Mouse (Mus musculus): ENCODE measurements around the gene B3galt4.

Gene B3galt4

DNA sequence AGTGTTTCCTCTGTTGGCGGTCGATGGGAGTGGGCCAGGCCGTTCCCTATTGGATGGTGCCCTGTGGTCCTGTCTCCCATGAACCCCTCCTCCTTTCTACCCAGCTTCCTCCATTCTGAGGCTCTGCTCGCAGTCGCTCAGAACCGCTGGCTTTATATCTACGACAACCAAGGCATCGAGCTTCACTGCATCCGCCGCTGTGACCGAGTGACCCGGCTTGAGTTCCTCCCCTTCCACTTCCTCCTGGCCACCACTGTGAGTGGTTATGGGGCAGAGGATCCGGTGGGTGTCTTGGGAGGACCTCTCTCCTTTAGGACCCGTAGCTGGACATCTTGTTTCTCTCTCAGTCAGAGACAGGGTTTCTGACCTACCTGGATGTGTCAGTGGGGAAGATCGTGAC lies 7.8 kb downstream of the B3galt4 start:
- DNase-seq (ENCODE audit: low read depth, low spot score) = no peak

DNA sequence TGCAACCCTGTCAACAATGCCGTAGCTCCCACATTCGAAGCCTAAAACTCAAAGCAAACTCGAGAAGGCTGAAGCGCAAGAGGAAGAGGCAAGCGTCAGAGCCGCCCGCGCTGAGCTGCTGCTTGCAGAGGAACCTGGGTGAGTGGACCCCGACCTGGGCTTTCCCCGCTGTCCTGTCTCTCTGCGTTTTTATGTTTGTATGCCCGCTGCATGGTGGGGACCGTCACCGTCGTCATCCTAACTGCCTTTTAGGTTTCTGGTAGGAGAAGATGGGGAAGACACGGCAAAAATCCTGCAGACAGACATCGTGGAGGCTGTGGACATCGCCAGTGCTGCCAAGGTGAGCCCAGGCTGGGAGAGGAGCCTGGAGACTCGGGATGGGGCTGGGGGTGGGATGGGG lies 9.9 kb downstream of the B3galt4 start:
- no peak for DNase-seq (ENCODE audit: low read depth, low spot score)

DNA sequence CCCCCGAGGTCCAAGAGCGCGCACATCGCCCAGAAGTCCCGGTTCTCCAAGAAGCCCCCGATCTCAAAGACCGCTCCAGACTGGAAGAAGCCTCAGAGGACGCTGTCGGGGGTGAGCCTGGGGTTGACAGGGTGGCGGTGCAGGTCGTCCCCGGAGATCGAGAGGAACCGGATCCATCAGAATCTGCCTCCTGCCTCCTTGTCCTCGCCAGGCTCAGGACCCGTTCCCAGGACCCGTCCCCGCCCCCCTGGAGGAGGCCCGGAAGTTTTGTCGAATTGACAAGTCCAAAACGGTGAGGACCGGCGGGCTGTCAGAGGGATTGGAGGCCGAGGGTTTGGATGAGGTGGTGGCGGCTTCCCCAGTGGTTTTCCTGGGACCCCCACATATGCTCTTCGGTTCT lies 10.3 kb downstream of the B3galt4 start:
- no peak for DNase-seq (ENCODE audit: low read depth, low spot score)

DNA sequence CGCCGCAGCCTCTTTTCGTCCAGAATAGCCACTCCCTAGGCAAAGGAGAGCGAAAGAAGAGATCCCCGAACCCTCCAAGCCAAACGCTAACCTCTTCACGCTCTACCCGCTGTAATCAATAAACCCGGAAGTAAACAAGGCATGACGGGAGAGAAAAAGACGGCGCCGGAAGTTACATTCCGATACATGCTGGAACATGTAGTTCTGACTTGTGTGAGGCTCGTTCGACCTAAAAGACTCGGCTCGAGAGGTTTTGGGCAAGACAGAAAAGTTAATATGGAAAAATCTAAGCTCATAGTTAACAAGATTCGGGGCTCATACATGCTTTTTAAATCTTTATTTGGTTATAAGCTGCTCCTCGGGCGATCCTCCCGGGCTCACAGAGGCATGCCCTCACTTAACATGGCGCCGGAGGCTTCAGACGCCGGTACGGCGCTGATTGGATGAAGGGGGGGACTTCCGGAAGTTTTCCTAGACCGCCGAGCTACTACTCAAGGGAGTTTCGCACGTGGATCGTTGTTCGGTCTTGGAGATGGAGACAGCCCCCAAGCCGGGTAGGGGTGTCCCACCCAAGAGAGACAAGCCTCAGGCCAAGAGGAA lies 11.0 kb downstream of the B3galt4 start, which contains the start of the genes Pfdn6 and Wdr46:
TSS of gene Pfdn6 (minus strand) at position 138 of the 600 bp plus-strand sequence.
TSS of gene Wdr46 (plus strand) at position 455 of the 600 bp plus-strand sequence.
- peak; percentile 83 for DNase-seq (ENCODE audit: low read depth, low spot score)

DNA sequence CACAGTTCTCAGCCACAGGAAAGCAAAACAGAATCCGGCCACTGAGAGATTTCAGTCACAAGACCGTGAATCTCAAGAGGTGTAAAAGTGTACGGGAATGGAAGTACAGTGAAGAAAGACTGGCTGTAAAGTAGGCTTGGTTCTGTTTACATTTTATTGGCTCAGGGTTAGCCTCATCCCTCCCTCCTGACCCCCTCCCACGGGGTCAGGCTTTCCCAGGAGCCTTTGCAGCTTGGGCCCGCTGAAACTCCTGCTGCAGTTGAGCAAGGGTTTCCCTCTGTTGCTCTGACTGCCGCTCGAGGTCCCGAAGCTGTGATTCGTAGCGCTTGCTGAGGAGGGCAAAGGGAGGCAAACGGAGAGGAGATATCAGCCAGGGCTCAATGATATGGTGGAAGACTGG lies 12.5 kb downstream of the B3galt4 start:
- no peak for DNase-seq (ENCODE audit: low read depth, low spot score)

DNA sequence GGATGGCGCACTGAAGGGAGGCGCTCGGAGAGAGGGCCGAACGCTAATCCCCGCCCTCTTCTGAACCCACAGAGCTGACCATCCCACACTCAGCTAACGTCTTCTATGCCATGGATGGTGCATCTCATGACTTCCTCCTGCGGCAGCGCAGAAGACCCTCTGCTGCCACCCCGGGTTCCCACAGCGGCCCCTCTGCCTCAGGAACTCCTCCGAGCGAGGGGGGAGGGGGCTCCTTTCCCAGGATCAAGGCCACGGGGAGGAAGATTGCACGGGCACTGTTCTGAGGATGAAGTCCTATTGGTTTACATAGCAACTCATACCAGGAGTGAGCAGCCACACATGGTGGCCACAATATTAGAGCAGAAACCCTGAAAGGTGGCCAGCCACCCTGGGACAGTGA lies 14.3 kb downstream of the B3galt4 start:
- DNase-seq (ENCODE audit: low read depth, low spot score) = no peak

DNA sequence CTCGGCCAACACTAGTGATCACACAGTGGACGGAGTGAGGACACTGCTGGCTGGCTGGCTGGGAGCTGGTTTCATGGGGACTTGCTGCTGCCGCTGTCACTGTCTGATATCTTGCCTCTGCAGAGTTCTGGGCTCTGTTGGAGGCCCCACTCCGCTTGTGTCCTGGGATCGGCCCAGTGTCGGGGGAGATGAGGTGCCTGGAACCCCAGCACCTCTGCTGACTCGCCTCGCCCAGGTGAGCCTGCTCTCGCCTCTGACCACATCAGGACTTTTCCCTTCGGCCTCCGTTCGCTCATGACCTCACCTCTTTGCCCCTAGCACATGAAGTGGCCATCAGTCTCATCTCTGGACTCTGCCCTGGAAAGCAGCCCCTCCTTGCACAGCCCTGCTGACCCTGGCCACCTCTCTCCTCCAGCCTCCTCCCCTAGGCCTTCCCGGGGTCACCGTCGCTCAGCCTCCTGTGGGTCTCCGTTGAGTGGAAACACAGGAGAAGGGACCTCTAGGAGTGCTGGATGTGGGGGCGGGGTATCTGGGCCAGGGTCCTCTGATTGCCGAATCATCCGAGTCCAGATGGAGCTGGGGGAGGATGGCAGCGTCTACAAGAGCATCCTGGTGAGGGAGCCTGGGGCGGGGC lies 15.7 kb downstream of the B3galt4 start:
- no peak for DNase-seq (ENCODE audit: low read depth, low spot score)

DNA sequence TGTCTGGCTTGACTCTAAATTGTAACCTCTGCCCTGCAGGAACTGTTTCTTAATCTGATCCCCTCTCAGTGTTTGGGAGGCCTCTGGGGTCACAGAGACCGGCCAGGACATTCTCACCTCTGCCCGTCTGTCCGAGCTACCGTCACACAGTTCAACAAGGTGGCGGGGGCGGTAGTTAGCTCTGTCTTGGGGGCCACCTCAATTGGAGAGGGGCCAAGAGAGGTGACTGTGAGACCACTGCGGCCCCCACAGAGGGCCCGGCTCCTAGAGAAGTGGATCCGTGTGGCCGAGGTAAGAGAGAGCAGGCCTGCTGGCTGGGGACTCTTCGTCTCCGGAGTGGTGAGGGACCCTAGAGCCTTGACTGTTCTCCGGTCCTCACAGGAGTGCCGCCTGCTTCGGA lies 18.3 kb downstream of the B3galt4 start:
- DNase-seq (ENCODE audit: low read depth, low spot score) = no peak

DNA sequence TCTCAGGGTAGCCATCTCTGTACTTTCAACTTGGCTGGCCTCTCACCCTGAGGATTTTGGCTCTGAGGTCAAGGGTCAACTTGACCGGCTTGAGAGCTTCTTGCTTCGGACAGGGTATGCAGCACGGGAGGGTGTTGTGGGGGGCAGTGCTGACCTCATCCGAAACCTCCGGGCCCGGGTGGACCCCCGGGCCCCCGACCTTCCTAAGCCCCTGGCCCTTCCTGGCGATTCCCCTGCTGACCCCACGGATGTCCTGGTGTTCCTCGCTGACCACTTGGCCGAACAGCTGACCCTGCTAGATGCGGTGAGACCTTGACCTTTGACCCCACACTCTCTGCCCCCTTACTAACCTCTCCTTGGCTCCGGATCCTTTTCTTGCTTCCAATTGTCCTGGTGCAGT lies 18.8 kb downstream of the B3galt4 start:
- DNase-seq (ENCODE audit: low read depth, low spot score) = no peak

DNA sequence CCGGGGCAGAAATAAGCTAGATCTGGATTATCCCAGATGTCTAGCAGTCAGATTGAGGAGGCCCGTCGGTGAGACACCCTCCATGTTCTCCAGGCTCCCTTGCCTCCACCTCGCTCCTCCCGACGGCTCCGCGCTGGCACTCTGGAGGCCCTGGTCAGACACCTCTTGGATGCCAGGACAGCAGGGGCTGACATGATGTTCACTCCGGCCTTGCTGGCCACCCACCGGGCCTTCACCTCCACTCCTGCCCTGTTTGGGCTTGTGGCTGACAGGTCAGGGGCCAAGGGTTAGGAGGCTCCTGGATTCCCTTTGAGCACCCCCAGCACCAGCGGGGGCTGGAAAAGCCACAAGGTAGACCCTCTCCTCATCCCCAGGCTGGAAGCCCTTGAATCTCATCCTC lies 19.3 kb downstream of the B3galt4 start:
- no peak for DNase-seq (ENCODE audit: low read depth, low spot score)

DNA sequence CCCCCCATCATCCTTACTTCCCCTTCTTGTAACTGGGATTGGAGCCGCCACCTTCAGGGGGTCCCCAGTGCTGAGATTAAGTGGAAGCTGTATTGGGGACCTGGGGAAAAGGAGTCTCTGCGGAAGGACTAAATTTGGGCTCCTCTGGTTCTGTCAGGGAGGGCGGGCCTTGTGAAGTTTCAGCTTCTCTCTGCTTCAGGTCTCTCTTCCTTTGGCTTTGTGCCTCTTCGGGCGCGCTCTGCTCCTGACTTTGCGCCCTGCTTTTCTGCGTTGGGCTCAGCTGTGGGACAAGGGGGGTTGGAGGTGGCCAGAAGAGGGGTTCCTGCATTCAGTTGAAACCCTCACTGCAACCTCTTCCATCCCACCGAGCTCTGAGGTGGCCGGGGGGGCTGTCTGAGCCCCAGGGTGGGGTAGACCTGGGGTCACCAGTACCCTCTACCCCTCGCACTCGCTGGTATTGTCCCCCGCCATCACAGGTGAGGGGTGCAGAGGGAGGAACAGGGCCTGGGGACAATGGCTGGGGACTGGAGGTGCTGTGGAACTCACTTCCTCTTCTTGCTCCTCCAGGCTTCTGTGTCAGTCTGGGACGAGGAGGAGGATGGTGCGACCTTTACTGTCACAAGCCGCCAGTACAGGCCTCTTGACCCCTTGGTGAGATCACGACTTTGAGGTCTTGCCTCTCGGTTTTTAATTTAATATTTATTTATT lies 20.0 kb downstream of the B3galt4 start:
- DNase-seq (ENCODE audit: low read depth, low spot score) = no peak

DNA sequence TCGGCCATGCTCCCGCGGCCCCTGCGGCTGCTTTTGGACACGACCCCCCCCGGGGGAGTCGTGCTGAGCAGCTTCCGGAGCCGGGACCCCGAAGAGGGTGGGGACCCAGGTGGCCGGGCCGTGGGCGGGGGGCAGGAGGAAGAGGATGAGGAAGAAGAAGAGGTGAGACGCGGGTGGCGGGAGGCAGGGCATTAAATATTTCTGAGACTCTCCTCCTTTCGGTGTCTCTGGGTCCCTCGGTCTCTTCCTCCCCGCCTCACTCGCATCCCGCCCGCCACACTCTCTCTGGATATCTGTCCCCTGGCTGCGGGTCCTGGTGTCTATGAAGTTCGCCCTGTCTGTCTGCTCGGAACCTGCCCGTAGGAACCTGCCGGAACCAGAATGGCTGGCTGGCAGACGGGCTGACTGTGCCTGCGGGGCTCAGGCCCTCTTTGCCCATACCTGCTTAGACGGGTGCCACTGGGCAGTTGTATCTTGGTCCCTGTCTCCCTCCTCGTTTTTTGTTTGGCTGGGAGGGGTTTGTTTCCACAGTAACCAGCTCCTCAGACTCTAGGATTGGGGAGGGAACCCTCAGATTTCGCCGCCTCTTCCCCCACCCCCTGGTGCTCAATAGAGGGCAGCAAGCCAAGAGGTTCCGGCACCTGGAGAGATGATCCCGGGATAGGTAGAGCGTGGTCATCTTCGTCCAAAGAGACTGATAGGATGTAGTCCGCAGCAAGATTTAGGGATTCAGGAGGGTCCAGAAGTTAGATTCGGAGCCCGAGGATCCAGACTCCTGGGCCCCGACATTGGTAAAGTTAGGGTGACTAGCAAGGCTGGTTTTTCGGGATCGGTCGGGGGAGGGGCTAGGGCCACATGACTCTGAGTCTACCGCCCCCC lies 20.8 kb downstream of the B3galt4 start:
- no peak for DNase-seq (ENCODE audit: low read depth, low spot score)

DNA sequence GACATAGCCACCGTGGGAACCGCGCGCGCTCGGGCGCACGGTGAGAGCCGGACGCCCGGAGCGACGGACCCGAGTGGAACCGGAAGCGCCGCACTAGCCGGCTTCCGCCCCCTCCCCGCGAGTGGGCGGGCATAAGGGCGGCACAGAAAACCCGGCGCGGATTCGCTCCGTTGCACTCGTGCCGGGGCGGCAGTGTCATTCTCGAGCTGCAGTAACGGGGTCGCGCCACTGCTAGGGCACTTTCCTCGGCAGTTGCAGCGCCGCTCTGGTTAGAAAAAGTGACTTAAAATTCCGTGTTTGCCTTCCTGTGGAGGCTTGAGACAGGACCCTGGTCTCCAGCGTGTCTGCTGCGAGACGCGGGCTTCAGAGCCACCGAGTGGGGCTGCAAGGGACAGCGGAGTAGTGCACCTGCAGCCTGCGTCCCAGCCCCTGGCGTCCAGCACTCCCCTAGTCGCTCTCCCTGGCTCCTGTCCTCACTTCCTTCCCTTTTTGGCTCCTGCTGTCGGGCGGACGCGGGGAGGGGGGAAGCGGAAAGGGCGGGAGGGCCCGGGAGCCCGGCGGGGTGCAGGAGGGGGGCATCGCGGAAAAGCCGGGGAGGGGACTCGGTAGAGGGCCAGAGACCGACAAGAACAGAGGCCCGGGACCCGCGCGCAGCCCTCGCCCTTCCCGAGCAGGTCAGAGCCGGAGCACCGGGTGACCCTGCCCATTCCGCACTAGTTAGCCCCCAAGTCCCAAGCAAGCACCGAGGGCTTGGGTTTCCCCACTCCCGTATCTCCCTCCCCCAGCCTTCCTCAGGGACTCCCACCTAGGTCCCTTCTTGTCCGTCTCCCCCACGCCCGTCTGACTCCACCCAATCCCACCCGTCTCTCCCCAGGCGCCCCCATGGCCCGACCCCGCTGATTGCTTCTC lies 21.7 kb downstream of the B3galt4 start, which contains the start of gene Rgl2:
TSS of gene Rgl2 (plus strand) at position 173 of the 909 bp plus-strand sequence.
- DNase-seq (ENCODE audit: low read depth, low spot score) = peak; percentile 87

DNA sequence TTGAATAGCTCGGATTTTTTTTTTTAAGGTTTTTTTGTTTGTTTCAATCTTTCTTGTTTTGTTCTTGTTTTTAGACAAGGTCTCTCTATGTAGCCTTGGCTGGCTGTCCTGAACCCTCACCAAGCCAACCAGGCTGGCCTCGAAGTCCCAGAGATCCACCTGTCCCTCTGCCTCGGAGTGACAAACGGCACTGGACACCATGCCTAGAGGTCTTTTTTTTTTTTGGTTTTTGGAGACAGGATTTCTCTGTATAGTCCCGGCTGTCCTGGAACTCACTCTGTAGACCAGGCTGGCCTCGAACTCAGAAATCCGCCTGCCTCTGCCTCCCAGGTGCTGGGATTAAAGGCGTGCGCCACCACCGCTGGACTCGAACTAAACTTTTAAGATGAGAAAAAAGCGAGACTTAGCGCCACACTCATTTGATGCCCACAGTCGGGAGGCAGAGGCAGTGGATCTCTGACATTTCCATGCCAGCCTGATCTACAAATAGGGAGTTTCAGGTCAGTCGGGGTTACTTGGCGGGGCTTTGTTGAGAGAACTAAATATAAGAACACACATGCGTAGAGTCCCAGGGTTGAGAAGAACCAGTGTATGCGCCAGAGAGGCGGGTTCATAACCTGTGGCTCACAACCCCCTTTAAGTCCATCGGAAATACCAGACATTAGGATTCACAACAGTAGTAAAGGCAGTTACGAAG lies 22.9 kb downstream of the B3galt4 start:
- no peak for DNase-seq (ENCODE audit: low read depth, low spot score)

DNA sequence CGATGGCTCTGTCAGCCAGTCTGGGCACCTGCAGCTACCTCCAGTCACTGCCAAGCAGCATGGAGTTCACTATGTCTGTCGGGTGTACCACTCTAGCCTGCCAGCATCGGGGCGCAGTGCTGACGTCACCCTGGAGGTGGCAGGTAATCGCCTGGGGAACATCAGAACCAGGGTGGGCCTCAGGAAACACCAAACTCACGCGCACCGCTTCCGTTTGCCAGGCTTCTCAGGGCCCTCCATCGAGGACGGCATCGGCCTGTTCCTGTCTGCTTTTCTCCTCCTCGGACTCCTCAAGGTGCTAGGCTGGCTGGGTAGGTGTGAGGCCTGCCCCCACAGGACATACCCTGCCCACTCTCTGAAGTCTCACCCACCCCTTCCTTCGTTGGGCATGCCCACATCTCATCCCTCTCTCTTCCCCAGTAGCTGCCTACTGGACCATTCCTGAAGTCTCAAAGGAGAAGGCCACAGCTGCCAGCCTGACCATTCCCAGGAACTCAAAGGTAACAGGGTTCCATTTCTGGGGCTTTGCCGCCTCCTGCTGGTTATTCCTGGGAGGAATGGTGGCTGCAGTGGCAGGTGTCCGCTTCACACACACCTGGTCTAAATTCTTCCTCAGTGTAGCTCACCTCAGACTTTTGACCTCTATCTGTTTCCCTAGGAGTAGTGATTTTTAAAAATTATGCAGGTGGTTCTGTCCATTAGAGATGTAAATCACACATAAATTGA lies 24.9 kb downstream of the B3galt4 start:
- DNase-seq (ENCODE audit: low read depth, low spot score) = no peak

DNA sequence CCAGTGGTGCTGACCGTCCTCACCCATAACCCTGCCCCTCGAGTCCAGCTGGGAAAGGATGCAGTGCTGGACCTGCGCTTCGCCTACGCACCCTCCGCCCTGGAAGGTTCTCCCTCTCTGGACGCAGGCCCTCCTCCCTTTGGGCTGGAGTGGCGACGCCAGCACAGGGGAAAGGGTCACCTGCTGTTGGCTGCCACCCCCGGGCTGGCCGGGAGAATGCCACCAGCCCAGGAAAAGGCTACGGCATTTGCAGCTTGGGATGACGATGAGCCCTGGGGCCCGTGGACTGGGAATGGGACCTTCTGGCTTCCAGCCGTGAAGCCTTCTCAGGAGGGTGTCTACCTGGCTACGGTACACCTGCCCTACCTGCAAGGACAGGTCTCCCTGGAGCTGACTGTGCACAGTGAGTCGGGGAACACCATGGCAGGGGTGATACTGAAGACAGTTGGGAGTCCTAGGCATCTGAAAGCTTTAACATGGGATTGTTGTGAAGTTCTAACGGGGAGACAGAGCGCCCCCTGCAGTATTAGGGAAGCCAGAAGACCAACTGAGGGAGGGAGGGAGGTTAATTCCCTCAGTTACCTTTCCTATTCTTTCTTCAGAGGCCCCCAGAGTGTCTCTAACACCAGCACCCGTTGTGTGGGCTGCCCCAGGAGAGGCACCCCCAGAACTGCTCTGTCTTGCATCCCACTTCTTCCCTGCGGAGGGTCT lies 25.7 kb downstream of the B3galt4 start:
- DNase-seq (ENCODE audit: low read depth, low spot score) = no peak

DNA sequence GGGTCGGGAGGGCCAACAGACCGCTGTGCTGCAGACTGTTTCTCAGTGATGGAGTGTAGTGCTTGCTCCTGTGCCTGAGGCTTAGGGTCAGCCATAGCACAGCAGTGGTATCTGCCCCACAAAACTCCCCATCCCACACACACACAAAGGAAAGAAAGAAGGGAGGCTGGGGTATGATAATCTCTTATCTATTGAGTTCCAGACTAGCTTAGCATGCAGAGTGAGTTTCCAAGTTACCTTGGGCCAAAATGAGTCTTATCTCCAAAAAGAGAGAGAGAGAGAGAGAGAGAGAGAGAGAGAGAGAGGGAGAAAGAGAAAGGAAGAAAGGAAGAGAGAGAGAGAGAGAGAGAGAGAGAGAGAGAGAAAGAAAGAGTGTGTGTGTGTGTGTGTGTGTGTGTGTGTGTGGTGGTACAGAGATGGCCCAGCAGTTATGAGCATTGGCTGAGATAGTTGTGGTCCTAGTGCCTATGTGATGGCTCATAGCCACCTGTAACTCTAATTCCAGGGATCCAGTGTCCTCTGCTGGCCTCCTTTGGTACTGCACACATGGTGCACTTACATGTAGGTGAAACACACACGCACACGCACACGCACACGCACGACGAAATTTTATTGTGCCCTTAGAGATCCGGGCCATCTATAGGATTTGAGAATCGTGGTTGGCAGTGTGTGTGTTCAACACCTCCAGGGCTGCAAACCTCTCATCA lies 26.6 kb downstream of the B3galt4 start:
- no peak for DNase-seq (ENCODE audit: low read depth, low spot score)

DNA sequence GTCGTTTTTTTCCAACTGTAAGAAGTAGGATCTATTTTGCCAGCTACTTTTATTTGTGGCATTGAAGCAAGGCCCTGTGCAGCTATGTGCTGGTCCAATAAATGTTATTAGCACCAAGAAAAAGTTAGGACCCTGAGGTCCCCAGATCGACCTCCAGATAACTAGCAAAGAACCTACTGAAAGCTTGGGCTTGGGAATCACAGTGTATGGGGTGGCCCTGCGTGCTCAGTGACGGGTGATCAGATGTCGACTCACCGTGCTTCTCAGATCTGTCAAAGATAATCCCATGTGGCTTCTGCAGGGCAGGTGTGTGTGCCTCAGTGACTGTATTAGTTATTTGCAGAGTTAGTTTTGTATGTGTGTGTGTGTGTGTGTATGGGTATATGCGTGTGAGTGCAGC lies 29.9 kb downstream of the B3galt4 start:
- no peak for DNase-seq (ENCODE audit: low read depth, low spot score)
